Mouse (Mus musculus) skeletal muscle tissue, postnatal 0 days (tissue): ENCODE results near the gene Slc12a9. TPM values are rescaled to one million over a fixed set of nuclear protein-coding genes. Genes with fewer than 3 reads are reported as not detected.

ENCODE experiments used
- microRNA-seq, 2 experiments: library from miRNA; unstranded; fragments of <30 nt; microRNA quantifications; one replicate each; pipeline ENCODE4; 2016
- polyA plus RNA-seq: library from polyadenylated mRNA; unstranded; fragments of >200 nt; fragmentation: Nextera tagmentation; extraction: Ambion mirVana; gene quantifications from 2 replicates; pipeline ENCODE4 v1.2.1, GENCODE M21; 2015

Gene Slc12a9
- polyA plus RNA-seq, result 4.4 and 5.0 TPM in 2 replicates

GRCm38 (mm10) chr5:137333512-137334174 is at the start of gene Slc12a9:
TSS of gene Slc12a9 (minus strand) at chr5:137333597.

DNA sequence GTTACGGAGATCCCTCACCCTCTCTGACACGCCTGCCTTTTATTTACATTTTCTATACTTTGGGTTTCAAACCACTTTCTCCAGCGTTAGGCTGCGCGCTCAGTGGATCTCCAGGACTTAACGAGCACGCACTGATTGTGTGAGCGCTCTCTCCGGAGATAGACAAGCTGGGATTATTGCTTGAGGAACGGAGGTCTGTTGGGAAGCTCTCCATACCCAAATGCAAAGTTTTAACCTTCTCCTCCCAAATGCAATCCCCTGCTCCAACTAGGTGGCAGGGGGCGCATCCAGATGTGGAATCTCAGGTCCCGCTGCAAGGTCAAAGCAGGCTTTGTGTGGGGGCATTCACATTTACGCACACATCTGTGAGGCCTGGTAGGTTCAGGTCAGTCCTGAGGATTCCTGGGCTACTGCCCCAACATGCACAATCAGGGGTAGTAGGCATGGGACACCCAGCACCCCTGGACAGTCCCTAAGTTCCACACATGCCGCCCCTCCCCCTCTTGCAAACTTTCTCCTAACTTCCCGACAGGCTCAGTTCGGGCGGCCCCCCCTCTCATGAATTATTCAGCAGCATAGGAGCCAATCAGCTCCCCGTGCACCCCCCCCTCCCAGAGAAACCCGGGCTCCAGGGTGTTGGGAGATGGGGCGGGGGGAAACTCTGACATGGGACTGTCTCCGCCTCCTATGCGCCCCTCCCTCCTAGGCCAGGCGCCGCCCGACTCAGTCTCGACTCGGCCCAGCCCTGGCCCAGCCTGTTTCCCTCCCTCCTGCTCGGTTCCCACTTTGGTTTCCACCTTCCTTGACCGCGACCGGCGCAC is 16.2 kb upstream of the Slc12a9 start, which contains the start of gene Ephb4:
TSS of gene Ephb4 (plus strand) at position 726 of the 821 bp plus-strand sequence.

DNA sequence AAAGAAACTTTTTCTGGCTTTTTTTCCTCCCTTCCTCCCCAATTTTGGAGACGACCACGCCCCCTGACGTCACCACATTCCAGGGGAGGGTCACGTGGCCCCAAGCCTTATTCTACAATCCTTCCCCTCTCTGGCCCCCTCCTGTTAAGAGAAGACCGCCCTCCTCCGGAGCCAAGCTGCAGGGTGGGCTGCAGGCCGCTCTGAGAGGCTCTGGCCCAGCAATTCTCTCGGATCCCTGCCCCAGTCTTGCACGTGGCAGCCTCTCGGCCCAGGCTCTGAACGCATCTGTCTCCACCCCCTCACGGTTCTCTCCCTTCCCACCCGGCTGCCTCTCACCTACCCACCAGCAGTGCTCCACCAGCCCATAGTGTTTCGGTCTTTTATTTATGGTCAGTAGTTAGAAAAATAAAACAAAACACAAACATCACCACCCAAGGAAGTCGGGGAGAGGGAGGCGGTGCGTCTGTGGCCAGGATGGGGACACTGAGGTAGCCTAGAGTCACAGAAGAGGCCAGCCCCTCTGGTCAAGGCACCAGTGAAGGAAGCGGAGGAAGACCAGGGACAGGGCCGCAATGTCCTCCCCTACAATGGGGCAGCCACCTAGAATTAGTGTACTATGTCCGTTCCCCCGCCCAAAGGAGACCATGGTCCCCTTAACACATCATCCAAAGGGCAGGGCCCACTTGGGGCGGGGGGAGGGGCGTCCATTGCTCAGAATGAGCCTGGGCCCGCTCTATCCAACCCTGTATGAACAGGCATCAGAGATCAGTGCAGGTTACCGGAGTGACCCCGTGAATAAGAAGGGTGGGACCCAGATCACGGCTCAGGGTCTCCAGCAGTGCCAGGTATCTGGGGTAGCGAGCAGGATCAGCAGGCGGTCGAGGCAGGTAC is 19.0 kb downstream of the Slc12a9 start, which contains the start of gene Trip6:
TSS of gene Trip6 (minus strand) at position 212 of the 891 bp plus-strand sequence.

GRCm38 (mm10) chr5:137307071-137307912 is 26.1 kb downstream of the Slc12a9 start, which contains the start of gene Srrt:
TSS of gene Srrt (minus strand) at chr5:137307674.

DNA sequence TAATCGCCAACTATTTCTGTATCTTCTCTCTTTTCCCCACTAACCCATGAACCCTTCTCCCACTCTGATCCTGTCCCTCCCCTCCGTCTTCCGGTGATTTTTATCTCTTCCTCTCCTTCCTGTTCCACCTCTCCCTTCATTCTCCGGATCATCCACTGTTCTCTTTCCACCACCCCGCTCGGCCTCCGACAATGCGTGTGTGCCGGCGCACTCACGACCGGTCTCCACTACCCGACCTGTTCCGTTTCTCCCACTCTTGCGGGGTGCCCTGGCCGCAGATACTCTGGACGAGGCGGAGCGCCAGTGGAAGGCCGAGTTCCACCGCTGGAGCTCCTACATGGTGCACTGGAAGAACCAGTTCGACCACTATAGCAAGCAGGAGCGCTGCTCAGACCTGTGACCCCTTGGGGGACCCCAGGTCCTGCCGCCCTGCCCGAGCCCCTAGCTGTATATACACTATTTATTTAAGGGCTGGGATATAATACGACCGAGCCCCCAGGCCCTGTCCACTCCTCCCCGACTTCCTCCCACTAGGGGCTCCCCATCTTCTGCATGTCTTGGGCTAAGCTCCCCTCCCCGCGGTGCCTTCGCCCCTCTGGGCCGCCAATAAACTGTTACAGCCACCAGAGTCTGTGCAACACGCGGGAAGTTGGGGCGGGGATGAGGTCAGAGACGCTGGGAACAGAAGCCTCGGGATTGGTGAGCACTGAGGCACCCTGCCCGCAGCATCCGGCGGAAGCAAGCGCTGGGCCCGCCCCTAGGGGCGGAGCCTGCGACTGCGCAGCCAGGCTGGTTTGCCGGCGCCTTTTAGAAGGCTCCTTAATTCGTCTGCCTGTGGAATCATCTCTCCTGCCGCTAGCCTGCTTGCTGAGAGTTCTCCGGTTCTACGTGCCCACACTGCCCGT is 39.3 kb downstream of the Slc12a9 start, which contains the start of gene Ufsp1:
TSS of gene Ufsp1 (plus strand) at position 791 of the 905 bp plus-strand sequence.

GRCm38 (mm10) chr5:137287032-137287952 is 46.1 kb downstream of the Slc12a9 start, which contains the start of gene Ache:
TSS of gene Ache (plus strand) at chr5:137287519.

Small RNA genes lying within 50 kb of the gene (microRNA-seq; reads per million reads assigned to microRNA genes)
- gene Mir7036, result 0.21 to 0.71 reads per million in 2 experiments
- gene Mir8116, result 0 to 0.51 reads per million in 2 experiments

Other genes starting within 250 kb of the Slc12a9 start
- gene Trim56, start 217.4 kb downstream of the Slc12a9 start, polyA plus RNA-seq, result 4.1 and 5.1 TPM in 2 replicates
- gene Muc3, start 184.3 kb downstream of the Slc12a9 start, polyA plus RNA-seq, result not detected in 2 replicates
- gene Muc3a, start 121.2 kb downstream of the Slc12a9 start, polyA plus RNA-seq, result 0.09 TPM in 1 of 2 replicates, not detected in the other
- 60.2 and 65.7 TPM in 2 replicates for gene Ache, start 46.1 kb downstream of the Slc12a9 start, polyA plus RNA-seq
- 35.6 and 36.9 TPM in 2 replicates for gene Ufsp1, start 39.0 kb downstream of the Slc12a9 start, polyA plus RNA-seq
- 25.9 and 33.5 TPM in 2 replicates for gene Srrt, start 25.9 kb downstream of the Slc12a9 start, polyA plus RNA-seq
- 32.3 and 38.1 TPM in 2 replicates for gene Trip6, start 19.2 kb downstream of the Slc12a9 start, polyA plus RNA-seq
- gene Ephb4, start 16.5 kb upstream of the Slc12a9 start, polyA plus RNA-seq, result 16.1 and 17.8 TPM in 2 replicates
- gene Zan, start 143.5 kb upstream of the Slc12a9 start, polyA plus RNA-seq, result 0.11 and 0.18 TPM in 2 replicates
- gene Pop7, start 168.9 kb upstream of the Slc12a9 start, polyA plus RNA-seq, result 29.4 and 30.6 TPM in 2 replicates
- gene Gigyf1, start 185.0 kb upstream of the Slc12a9 start, polyA plus RNA-seq, result 6.7 and 7.4 TPM in 2 replicates
- gene Epo, start 199.6 kb upstream of the Slc12a9 start, polyA plus RNA-seq, result not detected in 2 replicates
- 242 and 289 TPM in 2 replicates for gene Gnb2, start 199.9 kb upstream of the Slc12a9 start, polyA plus RNA-seq
- not detected in 2 replicates for gene Actl6b, start 219.9 kb upstream of the Slc12a9 start, polyA plus RNA-seq
- 0.33 and 0.40 TPM in 2 replicates for gene Tfr2, start 236.2 kb upstream of the Slc12a9 start, polyA plus RNA-seq